Mouse (Mus musculus): ENCODE results near the gene Zfp609. TPM values are rescaled to one million over a fixed set of nuclear protein-coding genes. Genes with fewer than 3 reads are reported as not detected.

Zfp609 gene
- polyA plus RNA-seq, 1 experiment, result 6.1 TPM

DNA sequence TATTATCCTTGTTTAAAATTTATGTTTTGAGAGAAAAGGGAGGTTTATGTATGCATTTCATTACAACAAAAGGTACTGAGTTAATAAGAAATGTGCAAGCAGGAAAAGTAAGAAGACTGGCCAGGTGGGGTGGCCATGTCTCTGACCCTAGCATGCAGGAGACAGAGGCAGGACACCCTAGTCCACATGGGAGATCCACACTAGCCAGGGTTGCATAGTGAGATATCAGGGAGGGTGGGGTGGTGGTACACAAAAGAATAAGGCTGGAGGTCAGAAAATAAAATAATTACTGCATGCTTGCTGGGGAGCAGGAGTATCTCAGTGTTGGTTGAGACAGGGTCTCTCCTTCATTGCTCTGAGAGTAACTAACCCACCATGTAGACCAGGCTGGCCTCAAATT lies 84.0 kb downstream of the Zfp609 start:
- H3K4me3 ChIP-seq (ENCODE audit: low read depth, low read length), result no peak overlapping the region
- no peaks in the 10 kb centered on the region for H3K4me1 ChIP-seq (ENCODE audit: control insufficient read depth, insufficient read depth, insufficient read length, low read length)
- H3K27me3 ChIP-seq (ENCODE audit: control insufficient read depth, insufficient read depth, low read length), result no peaks in the 10 kb centered on the region
- no peak overlapping the region for H3K27ac ChIP-seq (ENCODE audit: insufficient read depth, low read depth, low read length)
- TF ChIP-seq CTCF (IDR thresholded peaks at IDR 0.05; ENCODE audit: extremely low read depth, insufficient read length, insufficient replicate concordance, low read depth, low read length) (no peak), POLR2A (IDR thresholded peaks at IDR 0.05; ENCODE audit: low read depth, low read length) (no peak)
- H3K36me3 ChIP-seq (ENCODE audit: control insufficient read depth, insufficient read depth, low read length), result no peaks in the 10 kb centered on the region

DNA sequence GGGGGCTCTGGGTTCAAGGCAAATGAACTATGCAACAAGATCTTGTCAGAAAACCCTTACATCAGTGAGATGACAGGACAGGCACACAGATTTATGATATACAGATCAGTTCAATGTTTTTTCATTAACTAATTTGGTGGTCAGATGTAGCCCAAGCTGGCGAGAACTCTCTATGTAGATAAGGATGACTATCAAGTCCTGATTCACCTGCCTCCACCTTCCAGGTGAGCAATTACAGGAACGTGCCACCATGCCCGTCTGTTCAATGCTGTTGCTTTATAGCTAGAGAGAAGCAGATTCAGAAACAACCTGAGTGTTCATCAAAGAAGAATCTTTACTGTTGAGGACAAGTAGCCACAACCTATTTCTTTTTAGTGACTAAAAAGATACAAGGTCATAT lies 84.6 kb downstream of the Zfp609 start:
- WGBS, result 37% methylated on average over 3 of the region's 3 CpGs

DNA sequence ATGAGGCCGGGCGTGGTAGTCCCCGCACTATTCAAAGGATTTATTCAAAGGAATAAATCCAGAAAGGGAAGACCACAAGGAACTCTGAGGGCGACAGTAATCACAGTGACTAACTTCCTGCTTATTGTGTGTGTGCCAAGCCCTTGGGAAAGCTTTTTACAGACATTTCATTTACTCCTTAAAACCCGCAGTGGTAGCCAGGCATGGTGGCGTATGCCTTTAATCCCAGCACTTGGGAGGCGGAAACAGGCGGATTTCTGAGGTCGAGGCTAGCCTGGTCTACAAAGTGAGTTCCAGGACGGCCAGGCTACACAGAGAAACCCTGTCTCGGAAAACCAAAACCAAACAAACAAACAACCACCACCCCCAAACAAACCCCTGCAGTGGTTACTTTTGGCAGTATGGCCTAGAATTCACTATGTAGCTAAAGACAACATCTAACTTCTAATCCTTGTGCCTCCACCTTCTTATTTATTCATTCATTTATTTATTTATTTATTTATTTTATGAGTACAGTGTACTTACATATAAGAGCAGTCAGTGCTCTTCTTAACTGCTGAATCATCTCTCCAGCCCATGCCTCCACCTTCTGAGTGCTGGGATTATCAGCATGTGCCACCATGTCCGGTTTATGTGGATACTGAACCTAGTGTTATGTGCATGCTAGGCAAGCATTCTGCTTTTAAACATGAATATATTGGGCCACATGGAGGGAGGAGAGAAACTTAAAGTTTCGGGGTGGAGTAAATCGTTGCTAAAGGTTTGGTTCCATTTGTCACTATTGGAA lies 86.1 kb downstream of the Zfp609 start:
- WGBS, result 93% methylated on average over 14 of the region's 14 CpGs
- H3K27ac ChIP-seq (ENCODE audit: insufficient read depth, low read depth, low read length), result no peak overlapping the region
- H3K4me3 ChIP-seq (ENCODE audit: low read depth, low read length), result no peak overlapping the region
- TF ChIP-seq POLR2A (IDR thresholded peaks at IDR 0.05; ENCODE audit: low read depth, low read length) (no peak), CTCF (IDR thresholded peaks at IDR 0.05; ENCODE audit: extremely low read depth, insufficient read length, insufficient replicate concordance, low read depth, low read length) (no peak)
- no peaks in the 10 kb centered on the region for H3K27me3 ChIP-seq (ENCODE audit: control insufficient read depth, insufficient read depth, low read length)
- no peaks in the 10 kb centered on the region for H3K36me3 ChIP-seq (ENCODE audit: control insufficient read depth, insufficient read depth, low read length)
- H3K4me1 ChIP-seq (ENCODE audit: control insufficient read depth, insufficient read depth, insufficient read length, low read length), result no peaks in the 10 kb centered on the region

More for the DNA sequence above, 84.6 kb downstream of the Zfp609 start:
- TF ChIP-seq POLR2A (IDR thresholded peaks at IDR 0.05; ENCODE audit: low read depth, low read length), result no peak
- no peak for TF ChIP-seq CTCF (IDR thresholded peaks at IDR 0.05; ENCODE audit: extremely low read depth, insufficient read length, insufficient replicate concordance, low read depth, low read length)
- no peaks in the 10 kb centered on the region for H3K27me3 ChIP-seq (ENCODE audit: control insufficient read depth, insufficient read depth, low read length)
- no peak overlapping the region for H3K4me3 ChIP-seq (ENCODE audit: low read depth, low read length)
- H3K27ac ChIP-seq (ENCODE audit: insufficient read depth, low read depth, low read length), result no peak overlapping the region
- no peaks in the 10 kb centered on the region for H3K4me1 ChIP-seq (ENCODE audit: control insufficient read depth, insufficient read depth, insufficient read length, low read length)
- H3K36me3 ChIP-seq (ENCODE audit: control insufficient read depth, insufficient read depth, low read length), result no peaks in the 10 kb centered on the region

- no peaks in the 10 kb centered on the region for H3K27me3 ChIP-seq (ENCODE audit: control insufficient read depth, insufficient read depth, low read length)
- TF ChIP-seq CTCF (IDR thresholded peaks at IDR 0.05; ENCODE audit: extremely low read depth, insufficient read length, insufficient replicate concordance, low read depth, low read length) (no peak), POLR2A (IDR thresholded peaks at IDR 0.05; ENCODE audit: low read depth, low read length) (no peak)
- 0 out of 2 replicates have a peak, but pooled peaks cover 4% of the 10 kb centered on the region for H3K36me3 ChIP-seq (ENCODE audit: control insufficient read depth, insufficient read depth, low read length)
- 47% methylated on average over 3 of the region's 3 CpGs for WGBS
- no peak overlapping the region for H3K27ac ChIP-seq (ENCODE audit: insufficient read depth, low read depth, low read length)
- no peaks in the 10 kb centered on the region for H3K4me1 ChIP-seq (ENCODE audit: control insufficient read depth, insufficient read depth, insufficient read length, low read length)
- H3K4me3 ChIP-seq (ENCODE audit: low read depth, low read length), result no peak overlapping the region
Observed at GRCm38 (mm10) chr9:65734931-65735330, 92.4 kb downstream of the Zfp609 start.

- no peak for TF ChIP-seq CTCF (IDR thresholded peaks at IDR 0.05; ENCODE audit: extremely low read depth, insufficient read length, insufficient replicate concordance, low read depth, low read length)
- TF ChIP-seq POLR2A (IDR thresholded peaks at IDR 0.05; ENCODE audit: low read depth, low read length), result no peak
- Histone ChIP-seq H3K4me1 (ENCODE audit: control insufficient read depth, insufficient read depth, insufficient read length, low read length) (no peaks in the 10 kb centered on the region), H3K36me3 (ENCODE audit: control insufficient read depth, insufficient read depth, low read length) (peaks cover 8% of the 10 kb centered on the region), H3K4me3 (ENCODE audit: low read depth, low read length) (no peak overlapping the region), H3K27me3 (ENCODE audit: control insufficient read depth, insufficient read depth, low read length) (no peaks in the 10 kb centered on the region), H3K27ac (ENCODE audit: insufficient read depth, low read depth, low read length) (no peak overlapping the region)
- WGBS, result 93% methylated on average over 6 of the region's 6 CpGs
Observed at GRCm38 (mm10) chr9:65728588-65728987, 98.8 kb downstream of the Zfp609 start.

GRCm38 (mm10) chr9:65727491-65727890 lies 99.9 kb downstream of the Zfp609 start:
- no peak overlapping the region for H3K27ac ChIP-seq (ENCODE audit: insufficient read depth, low read depth, low read length)
- no peak for TF ChIP-seq CTCF (IDR thresholded peaks at IDR 0.05; ENCODE audit: extremely low read depth, insufficient read length, insufficient replicate concordance, low read depth, low read length)
- no peak for TF ChIP-seq POLR2A (IDR thresholded peaks at IDR 0.05; ENCODE audit: low read depth, low read length)
- 80% methylated on average over 4 of the region's 4 CpGs for WGBS
- H3K27me3 ChIP-seq (ENCODE audit: control insufficient read depth, insufficient read depth, low read length), result no peaks in the 10 kb centered on the region
- H3K4me3 ChIP-seq (ENCODE audit: low read depth, low read length), result no peak overlapping the region
- H3K36me3 ChIP-seq (ENCODE audit: control insufficient read depth, insufficient read depth, low read length), result peaks cover 8% of the 10 kb centered on the region
- no peaks in the 10 kb centered on the region for H3K4me1 ChIP-seq (ENCODE audit: control insufficient read depth, insufficient read depth, insufficient read length, low read length)

- H3K27ac ChIP-seq (ENCODE audit: insufficient read depth, low read depth, low read length), result no peak overlapping the region
- no peaks in the 10 kb centered on the region for H3K4me1 ChIP-seq (ENCODE audit: control insufficient read depth, insufficient read depth, insufficient read length, low read length)
- no peak for TF ChIP-seq POLR2A (IDR thresholded peaks at IDR 0.05; ENCODE audit: low read depth, low read length)
- H3K27me3 ChIP-seq (ENCODE audit: control insufficient read depth, insufficient read depth, low read length), result no peaks in the 10 kb centered on the region
- H3K4me3 ChIP-seq (ENCODE audit: low read depth, low read length), result no peak overlapping the region
- 86% methylated on average over 3 of the region's 3 CpGs for WGBS
- H3K36me3 ChIP-seq (ENCODE audit: control insufficient read depth, insufficient read depth, low read length), result peaks cover 8% of the 10 kb centered on the region
Observed at GRCm38 (mm10) chr9:65726431-65726830, 100.9 kb downstream of the Zfp609 start.
